Mouse (Mus musculus): Measurements from ENCODE around the gene Gbf1. TPM values are rescaled to one million over a fixed set of nuclear protein-coding genes. Genes with fewer than 3 reads are reported as not detected.
"Not testable (repeated sequence)": the region's sequence is repeated elsewhere in the genome, so short reads cannot be mapped to it uniquely, and the experiment has no call there.

Gene Gbf1
- polyA plus RNA-seq, 1 experiment from 2014 or later, result 57.4 TPM

- H3K4me3 ChIP-seq, result no peak overlapping the region
- no peaks in the 10 kb centered on the region for H3K36me3 ChIP-seq
- H3K4me1 ChIP-seq (replicated peaks), result peaks cover 9% of the 10 kb centered on the region
- no peaks in the 10 kb centered on the region for H3K9me3 ChIP-seq
- no peaks in the 10 kb centered on the region for H3K27me3 ChIP-seq (ENCODE audit: insufficient read depth, poor library complexity, severe bottlenecking)
- H3K27ac ChIP-seq, result no peak overlapping the region
- DNase-seq (ENCODE audit: low spot score), result no peak
Observed at GRCm38 (mm10) chr19:46210951-46211350, 58.6 kb downstream of the Gbf1 start.

GRCm38 (mm10) chr19:46214541-46214940 is 62.2 kb downstream of the Gbf1 start:
- 82% methylated on average over 5 of the region's 5 CpGs for WGBS
- peaks cover 9% of the 10 kb centered on the region for H3K4me1 ChIP-seq (replicated peaks)
- no peaks in the 10 kb centered on the region for H3K9me3 ChIP-seq
- no peaks in the 10 kb centered on the region for H3K36me3 ChIP-seq
- no peak overlapping the region for H3K27ac ChIP-seq
- H3K27me3 ChIP-seq (ENCODE audit: insufficient read depth, poor library complexity, severe bottlenecking), result no peaks in the 10 kb centered on the region
- no peak for DNase-seq (ENCODE audit: low spot score)
- H3K4me3 ChIP-seq, result no peak overlapping the region

DNA sequence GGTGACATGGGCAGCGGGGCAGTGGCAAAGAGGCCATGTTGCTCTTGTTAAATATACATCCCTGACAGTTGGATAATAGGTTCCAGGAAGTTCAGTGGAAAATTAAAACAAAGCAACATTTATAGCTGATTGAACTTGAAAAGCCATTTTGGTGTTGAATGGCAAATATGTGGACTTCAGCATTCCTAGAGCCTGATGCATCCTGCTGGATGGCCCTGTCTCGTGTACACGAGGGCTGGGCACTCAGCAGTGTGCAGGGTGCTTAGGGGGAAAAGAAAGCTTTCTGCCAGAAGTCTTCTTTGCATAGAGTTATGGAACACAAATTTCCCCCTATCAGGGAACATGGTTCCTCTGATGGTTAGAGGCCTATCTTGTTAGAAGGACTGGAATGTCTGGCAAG is 63.1 kb downstream of the Gbf1 start:
- no peaks in the 10 kb centered on the region for H3K27me3 ChIP-seq (ENCODE audit: insufficient read depth, poor library complexity, severe bottlenecking)
- no peaks in the 10 kb centered on the region for H3K9me3 ChIP-seq
- WGBS, result 63% methylated on average over 3 of the region's 3 CpGs

DNA sequence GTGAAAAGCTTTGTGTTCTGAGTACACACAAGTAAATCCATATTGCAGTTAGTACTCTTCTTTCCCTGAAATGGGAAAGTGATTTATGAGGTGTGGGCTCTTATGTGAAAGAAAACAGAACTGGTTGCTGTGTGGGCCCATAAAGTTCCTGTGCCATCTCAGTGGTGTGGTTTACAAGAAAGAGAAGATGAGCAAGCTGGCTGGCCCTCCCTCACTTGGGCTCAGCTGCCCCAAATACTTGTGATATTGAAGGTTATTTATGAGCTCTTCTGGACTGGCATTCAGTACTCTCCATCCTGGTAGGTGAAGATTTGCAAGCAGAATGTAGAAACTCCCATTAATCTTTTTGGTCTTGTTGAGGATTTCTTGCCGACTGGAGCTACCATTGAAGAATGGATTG is 64.4 kb downstream of the Gbf1 start:
- H3K36me3 ChIP-seq, result no peaks in the 10 kb centered on the region
- no peak overlapping the region for H3K27ac ChIP-seq
- DNase-seq (ENCODE audit: low spot score), result no peak
- H3K4me3 ChIP-seq, result no peak overlapping the region
- H3K9me3 ChIP-seq, result no peaks in the 10 kb centered on the region
- H3K4me1 ChIP-seq (replicated peaks), result peaks cover 12% of the 10 kb centered on the region
- no peaks in the 10 kb centered on the region for H3K27me3 ChIP-seq (ENCODE audit: insufficient read depth, poor library complexity, severe bottlenecking)
- 94% methylated on average over 1 of the region's 1 CpGs for WGBS

More for the DNA sequence above, 63.1 kb downstream of the Gbf1 start:
- Histone ChIP-seq H3K4me1 (replicated peaks) (peaks cover 11% of the 10 kb centered on the region), H3K36me3 (no peaks in the 10 kb centered on the region), H3K27ac (no peak overlapping the region), H3K4me3 (no peak overlapping the region)
- no peak for DNase-seq (ENCODE audit: low spot score)

DNA sequence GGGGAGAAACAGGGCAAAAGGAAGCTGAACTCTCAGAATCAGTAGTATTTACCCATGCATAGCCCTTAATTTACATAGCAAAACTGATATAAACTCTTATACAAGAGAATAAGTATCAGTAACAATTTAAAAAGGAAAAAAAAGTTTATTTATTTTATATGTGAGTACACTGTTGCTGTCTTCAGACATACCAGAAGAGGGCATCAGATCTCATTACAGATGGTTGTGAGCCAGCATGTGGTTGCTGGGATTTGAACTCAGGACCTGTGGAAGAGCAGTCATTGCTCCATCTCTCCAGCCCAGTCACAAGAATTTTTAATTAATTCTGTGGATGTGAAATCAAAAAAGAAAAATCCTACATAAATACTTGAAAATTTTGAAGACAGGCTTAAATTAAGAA is 65.0 kb downstream of the Gbf1 start:
- not testable (repeated sequence) for H3K36me3 ChIP-seq; H3K27ac ChIP-seq; DNase-seq (ENCODE audit: low spot score); H3K4me3 ChIP-seq; H3K9me3 ChIP-seq; H3K27me3 ChIP-seq (ENCODE audit: insufficient read depth, poor library complexity, severe bottlenecking)
- H3K4me1 ChIP-seq (replicated peaks), result peaks cover 12% of the 10 kb centered on the region

DNA sequence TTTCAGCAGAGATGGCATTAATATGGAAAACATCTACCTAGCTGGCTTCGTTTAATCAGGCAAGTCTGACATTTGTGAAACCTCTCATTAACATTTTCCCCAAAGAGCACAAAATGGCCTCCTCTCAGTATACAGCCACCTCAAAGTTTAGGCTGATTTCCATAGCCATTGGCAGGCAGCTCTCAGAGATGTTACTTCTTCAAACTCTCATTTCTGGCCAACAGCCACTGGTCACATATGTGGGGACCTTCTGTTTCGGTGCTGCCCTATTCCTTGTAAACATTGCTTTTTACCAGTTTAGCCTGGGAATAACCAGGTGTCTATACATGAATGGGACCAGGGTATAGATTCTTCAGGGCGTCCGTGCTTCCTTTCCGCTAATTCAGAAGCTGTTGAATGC is 67.8 kb downstream of the Gbf1 start:
- 86% methylated on average over 5 of the region's 5 CpGs for WGBS
- Histone ChIP-seq H3K4me3 (no peak overlapping the region), H3K36me3 (no peaks in the 10 kb centered on the region), H3K27ac (no peak overlapping the region), H3K27me3 (ENCODE audit: insufficient read depth, poor library complexity, severe bottlenecking) (no peaks in the 10 kb centered on the region), H3K4me1 (replicated peaks) (peaks cover 8% of the 10 kb centered on the region), H3K9me3 (no peaks in the 10 kb centered on the region)
- no peak for DNase-seq (ENCODE audit: low spot score)

DNA sequence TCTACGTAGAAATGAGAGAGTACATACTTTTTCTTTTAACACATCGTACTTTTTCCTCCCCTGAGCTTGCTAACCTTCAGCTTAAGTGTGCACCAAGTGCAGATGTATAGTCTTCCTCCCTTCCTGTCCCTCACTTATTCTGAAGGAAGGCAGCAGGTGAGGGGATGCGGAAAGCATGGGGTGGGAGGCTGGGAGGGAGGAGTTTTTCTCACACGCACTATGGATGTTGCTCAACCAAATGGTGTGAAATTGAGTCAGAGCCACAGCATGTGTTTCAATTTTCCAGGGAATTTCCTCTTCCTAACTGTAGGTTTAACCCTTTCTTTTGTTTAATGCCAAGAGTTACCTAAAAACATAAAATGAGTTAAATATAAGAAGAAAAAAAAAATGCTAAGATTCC is 70.8 kb downstream of the Gbf1 start:
- no peaks in the 10 kb centered on the region for H3K9me3 ChIP-seq
- H3K27ac ChIP-seq, result no peak overlapping the region
- DNase-seq (ENCODE audit: low spot score), result no peak
- 88% methylated on average over 4 of the region's 4 CpGs for WGBS
- H3K4me3 ChIP-seq, result no peak overlapping the region
- H3K4me1 ChIP-seq (replicated peaks), result 0 out of 2 replicates have a peak, but pooled peaks cover 3% of the 10 kb centered on the region
- H3K27me3 ChIP-seq (ENCODE audit: insufficient read depth, poor library complexity, severe bottlenecking), result no peaks in the 10 kb centered on the region
- no peaks in the 10 kb centered on the region for H3K36me3 ChIP-seq

GRCm38 (mm10) chr19:46224882-46225281 is 72.6 kb downstream of the Gbf1 start:
- Histone ChIP-seq H3K9me3 (no peaks in the 10 kb centered on the region), H3K36me3 (peaks cover 9% of the 10 kb centered on the region), H3K4me1 (replicated peaks) (0 out of 2 replicates have a peak, but pooled peaks cover 3% of the 10 kb centered on the region), H3K27me3 (ENCODE audit: insufficient read depth, poor library complexity, severe bottlenecking) (no peaks in the 10 kb centered on the region), H3K27ac (no peak overlapping the region), H3K4me3 (no peak overlapping the region)
- WGBS, result 90% methylated on average over 2 of the region's 2 CpGs
- no peak for DNase-seq (ENCODE audit: low spot score)

- Histone ChIP-seq H3K4me1 (replicated peaks) (no peaks in the 10 kb centered on the region), H3K27me3 (ENCODE audit: insufficient read depth, poor library complexity, severe bottlenecking) (no peaks in the 10 kb centered on the region), H3K36me3 (peaks cover 9% of the 10 kb centered on the region), H3K4me3 (no peak overlapping the region), H3K27ac (no peak overlapping the region), H3K9me3 (no peaks in the 10 kb centered on the region)
- 74% methylated on average over 4 of the region's 4 CpGs for WGBS
- no peak for DNase-seq (ENCODE audit: low spot score)
Observed at GRCm38 (mm10) chr19:46225506-46225905, 73.2 kb downstream of the Gbf1 start.

GRCm38 (mm10) chr19:46226295-46226694 is 74.0 kb downstream of the Gbf1 start:
- Histone ChIP-seq H3K27ac (no peak overlapping the region), H3K36me3 (peaks cover 9% of the 10 kb centered on the region), H3K4me1 (replicated peaks) (no peaks in the 10 kb centered on the region), H3K4me3 (no peak overlapping the region), H3K9me3 (no peaks in the 10 kb centered on the region), H3K27me3 (ENCODE audit: insufficient read depth, poor library complexity, severe bottlenecking) (no peaks in the 10 kb centered on the region)
- DNase-seq (ENCODE audit: low spot score), result no peak
- WGBS, result 88% methylated on average over 3 of the region's 3 CpGs

GRCm38 (mm10) chr19:46227300-46227699 is 75.0 kb downstream of the Gbf1 start:
- no peaks in the 10 kb centered on the region for H3K27me3 ChIP-seq (ENCODE audit: insufficient read depth, poor library complexity, severe bottlenecking)
- no peak overlapping the region for H3K27ac ChIP-seq
- H3K4me3 ChIP-seq, result no peak overlapping the region
- no peak for DNase-seq (ENCODE audit: low spot score)
- H3K36me3 ChIP-seq, result peaks cover 9% of the 10 kb centered on the region
- no peaks in the 10 kb centered on the region for H3K9me3 ChIP-seq
- no peaks in the 10 kb centered on the region for H3K4me1 ChIP-seq (replicated peaks)
- 95% methylated on average over 3 of the region's 3 CpGs for WGBS

GRCm38 (mm10) chr19:46234450-46234849 is 82.1 kb downstream of the Gbf1 start:
- Histone ChIP-seq H3K9me3 (no peaks in the 10 kb centered on the region), H3K36me3 (no peaks in the 10 kb centered on the region), H3K4me3 (no peak overlapping the region), H3K27me3 (ENCODE audit: insufficient read depth, poor library complexity, severe bottlenecking) (no peaks in the 10 kb centered on the region), H3K27ac (no peak overlapping the region), H3K4me1 (replicated peaks) (no peaks in the 10 kb centered on the region)
- 85% methylated on average over 2 of the region's 2 CpGs for WGBS
- no peak for DNase-seq (ENCODE audit: low spot score)

GRCm38 (mm10) chr19:46236658-46237057 is 84.3 kb downstream of the Gbf1 start:
- no peak overlapping the region for H3K27ac ChIP-seq
- 63% methylated on average over 5 of the region's 5 CpGs for WGBS

GRCm38 (mm10) chr19:46240246-46240645 is 87.9 kb downstream of the Gbf1 start:
- no peaks in the 10 kb centered on the region; the same call in 1 of the 2 replicates for H3K4me1 ChIP-seq (replicated peaks)
- no peak overlapping the region for H3K4me3 ChIP-seq
- H3K36me3 ChIP-seq, result no peaks in the 10 kb centered on the region; the same call in 1 of the 2 replicates
- H3K9me3 ChIP-seq, result no peaks in the 10 kb centered on the region
- WGBS, result 66% methylated on average over 2 of the region's 2 CpGs
- H3K27ac ChIP-seq, result no peak overlapping the region
- DNase-seq (ENCODE audit: low spot score), result no peak
- H3K27me3 ChIP-seq (ENCODE audit: insufficient read depth, poor library complexity, severe bottlenecking), result no peaks in the 10 kb centered on the region

More at GRCm38 (mm10) chr19:46236658-46237057, 84.3 kb downstream of the Gbf1 start:
- no peaks in the 10 kb centered on the region for H3K9me3 ChIP-seq
- DNase-seq (ENCODE audit: low spot score), result no peak
- H3K4me3 ChIP-seq, result no peak overlapping the region
- H3K36me3 ChIP-seq, result no peaks in the 10 kb centered on the region; the same call in 1 of the 2 replicates
- H3K4me1 ChIP-seq (replicated peaks), result no peaks in the 10 kb centered on the region
- H3K27me3 ChIP-seq (ENCODE audit: insufficient read depth, poor library complexity, severe bottlenecking), result no peaks in the 10 kb centered on the region
